Mouse (Mus musculus) stomach, postnatal 0 days (tissue): ENCODE results near the gene Stat6.

Experiments used
- CTCF ChIP-seq: IDR thresholded peaks from 2 replicates; pipeline ENCODE4 v1.5.1; 2016; ENCODE audit warnings: antibody characterized with exemption, low read depth, mild to moderate bottlenecking, moderate library complexity
- EP300 ChIP-seq: optimal IDR thresholded peaks from 2 replicates; pipeline ENCODE3; 2016; ENCODE audit warnings: antibody characterized with exemption

DNA sequence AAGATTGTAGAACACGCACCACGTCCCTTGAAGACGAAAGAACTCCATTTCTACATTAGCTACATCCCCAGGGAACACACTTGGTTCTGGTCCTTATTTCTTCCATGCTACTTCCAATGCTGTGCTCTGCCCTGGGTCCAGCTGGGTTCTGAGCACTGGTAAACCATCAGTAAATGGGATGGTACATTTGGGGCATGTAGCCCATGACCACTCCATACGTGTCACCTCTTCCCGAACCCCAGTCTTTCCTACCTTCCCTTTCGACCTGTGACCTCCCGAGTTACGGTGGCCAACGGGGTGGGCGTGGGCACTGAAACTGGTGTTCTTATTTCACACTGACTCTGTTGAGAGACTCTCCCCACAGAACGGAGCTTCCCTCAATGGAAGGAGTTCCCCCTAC lies 43.5 kb upstream of the Stat6 start:
- TF ChIP-seq EP300 (no peak), CTCF (no peak)
